Mouse (Mus musculus): Measurements from ENCODE around the gene Col4a3. TPM values are rescaled to one million over a fixed set of nuclear protein-coding genes. Genes with fewer than 3 reads are reported as not detected.

Gene Col4a3
- polyA plus RNA-seq, 1 experiment from 2014 or later = 0.04 TPM

- Histone ChIP-seq H3K4me1 (no peaks in the 10 kb centered on the region), H3K36me3 (no peaks in the 10 kb centered on the region), H3K4me3 (no peak overlapping the region), H3K9me3 (replicated peaks) (no peaks in the 10 kb centered on the region), H3K27me3 (ENCODE audit: low read depth, poor library complexity, severe bottlenecking) (no peaks in the 10 kb centered on the region), H3K27ac (no peak overlapping the region)
- WGBS = 89% methylated on average over 5 of the region's 5 CpGs
- DNase-seq (ENCODE audit: low spot score) = no peak
Observed at GRCm38 (mm10) chr1:82619981-82620380, 33.3 kb downstream of the Col4a3 start.

- no peak overlapping the region for H3K4me3 ChIP-seq
- no peak overlapping the region for H3K27ac ChIP-seq
- H3K4me1 ChIP-seq = no peaks in the 10 kb centered on the region
- no peaks in the 10 kb centered on the region for H3K36me3 ChIP-seq
- DNase-seq (ENCODE audit: low spot score) = no peak
- H3K27me3 ChIP-seq (ENCODE audit: low read depth, poor library complexity, severe bottlenecking) = no peaks in the 10 kb centered on the region
- 76% methylated on average over 6 of the region's 6 CpGs for WGBS
- no peaks in the 10 kb centered on the region for H3K9me3 ChIP-seq (replicated peaks)
Observed at GRCm38 (mm10) chr1:82624934-82625333, 38.2 kb downstream of the Col4a3 start.

- DNase-seq (ENCODE audit: low spot score) = no peak
- Histone ChIP-seq H3K4me1 (no peaks in the 10 kb centered on the region), H3K27ac (no peak overlapping the region), H3K27me3 (ENCODE audit: low read depth, poor library complexity, severe bottlenecking) (no peaks in the 10 kb centered on the region), H3K36me3 (no peaks in the 10 kb centered on the region), H3K4me3 (no peak overlapping the region), H3K9me3 (replicated peaks) (no peaks in the 10 kb centered on the region)
- 89% methylated on average over 2 of the region's 2 CpGs for WGBS
Observed at GRCm38 (mm10) chr1:82625474-82625873, 38.8 kb downstream of the Col4a3 start.

- no peak overlapping the region for H3K27ac ChIP-seq
- no peaks in the 10 kb centered on the region for H3K36me3 ChIP-seq
- H3K27me3 ChIP-seq (ENCODE audit: low read depth, poor library complexity, severe bottlenecking) = no peaks in the 10 kb centered on the region
- no peaks in the 10 kb centered on the region for H3K4me1 ChIP-seq
- DNase-seq (ENCODE audit: low spot score) = no peak
- no peak overlapping the region for H3K4me3 ChIP-seq
- WGBS = 83% methylated on average over 4 of the region's 4 CpGs
- H3K9me3 ChIP-seq (replicated peaks) = no peaks in the 10 kb centered on the region
Observed at GRCm38 (mm10) chr1:82627652-82628051, 40.9 kb downstream of the Col4a3 start.

GRCm38 (mm10) chr1:82629495-82629894, 42.8 kb downstream of the Col4a3 start:
- Histone ChIP-seq H3K4me1 (no peaks in the 10 kb centered on the region), H3K4me3 (no peak overlapping the region), H3K27ac (no peak overlapping the region), H3K9me3 (replicated peaks) (no peaks in the 10 kb centered on the region), H3K27me3 (ENCODE audit: low read depth, poor library complexity, severe bottlenecking) (no peaks in the 10 kb centered on the region), H3K36me3 (no peaks in the 10 kb centered on the region)
- DNase-seq (ENCODE audit: low spot score) = no peak
- 87% methylated on average over 5 of the region's 5 CpGs for WGBS

- Histone ChIP-seq H3K36me3 (no peaks in the 10 kb centered on the region), H3K27ac (no peak overlapping the region), H3K4me3 (no peak overlapping the region), H3K9me3 (replicated peaks) (no peaks in the 10 kb centered on the region), H3K27me3 (ENCODE audit: low read depth, poor library complexity, severe bottlenecking) (no peaks in the 10 kb centered on the region), H3K4me1 (no peaks in the 10 kb centered on the region)
- whole genome bisulfite sequencing = 74% methylated on average over 6 of the region's 6 CpGs
- DNase-seq (ENCODE audit: low spot score) = no peak
Observed at GRCm38 (mm10) chr1:82631169-82631792, 44.6 kb downstream of the Col4a3 start.

GRCm38 (mm10) chr1:82634545-82635253, 48.0 kb downstream of the Col4a3 start:
- WGBS = 91% methylated on average over 19 of the region's 19 CpGs
- Histone ChIP-seq H3K27ac (no peak overlapping the region), H3K9me3 (replicated peaks) (no peaks in the 10 kb centered on the region), H3K4me3 (no peak overlapping the region), H3K27me3 (ENCODE audit: low read depth, poor library complexity, severe bottlenecking) (no peaks in the 10 kb centered on the region), H3K4me1 (no peaks in the 10 kb centered on the region), H3K36me3 (no peaks in the 10 kb centered on the region)
- no peak for DNase-seq (ENCODE audit: low spot score)

- Histone ChIP-seq H3K9me3 (replicated peaks) (no peaks in the 10 kb centered on the region), H3K4me1 (no peaks in the 10 kb centered on the region), H3K4me3 (no peak overlapping the region), H3K27me3 (ENCODE audit: low read depth, poor library complexity, severe bottlenecking) (no peaks in the 10 kb centered on the region), H3K27ac (no peak overlapping the region), H3K36me3 (no peaks in the 10 kb centered on the region)
- no peak for DNase-seq (ENCODE audit: low spot score)
- 90% methylated on average over 9 of the region's 9 CpGs for WGBS
Observed at GRCm38 (mm10) chr1:82635254-82635620, 48.5 kb downstream of the Col4a3 start.

- H3K36me3 ChIP-seq = no peaks in the 10 kb centered on the region
- H3K27ac ChIP-seq = no peak overlapping the region
- H3K4me3 ChIP-seq = no peak overlapping the region
- DNase-seq (ENCODE audit: low spot score) = no peak
- H3K4me1 ChIP-seq = no peaks in the 10 kb centered on the region
- H3K27me3 ChIP-seq (ENCODE audit: low read depth, poor library complexity, severe bottlenecking) = no peaks in the 10 kb centered on the region
- WGBS = 95% methylated on average over 4 of the region's 4 CpGs
- no peaks in the 10 kb centered on the region for H3K9me3 ChIP-seq (replicated peaks)
Observed at GRCm38 (mm10) chr1:82636321-82636720, 49.6 kb downstream of the Col4a3 start.

GRCm38 (mm10) chr1:82637414-82637813, 50.7 kb downstream of the Col4a3 start:
- no peaks in the 10 kb centered on the region for H3K4me1 ChIP-seq
- 96% methylated on average over 7 of the region's 7 CpGs for WGBS
- no peak overlapping the region for H3K27ac ChIP-seq
- H3K27me3 ChIP-seq (ENCODE audit: low read depth, poor library complexity, severe bottlenecking) = no peaks in the 10 kb centered on the region
- no peaks in the 10 kb centered on the region for H3K9me3 ChIP-seq (replicated peaks)
- no peaks in the 10 kb centered on the region for H3K36me3 ChIP-seq
- H3K4me3 ChIP-seq = no peak overlapping the region
- no peak for DNase-seq (ENCODE audit: low spot score)

- no peaks in the 10 kb centered on the region for H3K4me1 ChIP-seq
- 87% methylated on average over 2 of the region's 2 CpGs for WGBS
- H3K9me3 ChIP-seq (replicated peaks) = no peaks in the 10 kb centered on the region
- H3K4me3 ChIP-seq = no peak overlapping the region
- DNase-seq (ENCODE audit: low spot score) = no peak
- no peak overlapping the region for H3K27ac ChIP-seq
- no peaks in the 10 kb centered on the region for H3K36me3 ChIP-seq
- no peaks in the 10 kb centered on the region for H3K27me3 ChIP-seq (ENCODE audit: low read depth, poor library complexity, severe bottlenecking)
Observed at GRCm38 (mm10) chr1:82638428-82638827, 51.7 kb downstream of the Col4a3 start.

- no peaks in the 10 kb centered on the region for H3K27me3 ChIP-seq (ENCODE audit: low read depth, poor library complexity, severe bottlenecking)
- no peaks in the 10 kb centered on the region for H3K36me3 ChIP-seq
- H3K9me3 ChIP-seq (replicated peaks) = no peaks in the 10 kb centered on the region
- H3K27ac ChIP-seq = no peak overlapping the region
- peak; percentile 88 for DNase-seq (ENCODE audit: low spot score)
- WGBS = 39% methylated on average over 18 of the region's 18 CpGs
- H3K4me1 ChIP-seq = no peaks in the 10 kb centered on the region
- H3K4me3 ChIP-seq = peak overlapping the region; percentile 34
Observed at GRCm38 (mm10) chr1:82641316-82641987, 54.7 kb downstream of the Col4a3 start.

GRCm38 (mm10) chr1:82647989-82648388, 61.3 kb downstream of the Col4a3 start:
- Histone ChIP-seq H3K4me1 (no peaks in the 10 kb centered on the region), H3K36me3 (no peaks in the 10 kb centered on the region), H3K27me3 (ENCODE audit: low read depth, poor library complexity, severe bottlenecking) (no peaks in the 10 kb centered on the region), H3K27ac (no peak overlapping the region), H3K9me3 (replicated peaks) (no peaks in the 10 kb centered on the region), H3K4me3 (no peak overlapping the region)
- 68% methylated on average over 10 of the region's 10 CpGs for WGBS
- DNase-seq (ENCODE audit: low spot score) = no peak

Data from limb, embryonic 10.5 days (tissue).